Mouse (Mus musculus) heart, postnatal 0 days (tissue): Measurements from ENCODE around the gene Mapk8.

Experiments used
- CTCF ChIP-seq: IDR thresholded peaks from 2 replicates; pipeline ENCODE4 v1.5.1; 2016; ENCODE audit warnings: antibody characterized with exemption, control low read depth, low read depth
- EP300 ChIP-seq: IDR thresholded peaks from 2 replicates; pipeline ENCODE4 v1.6.1; 2016; ENCODE audit warnings: antibody characterized with exemption, low read depth

GRCm38 (mm10) chr14:33418311-33418909 is 28.5 kb downstream of the Mapk8 start:
- TF ChIP-seq EP300 (no peak), CTCF (no peak)
